Mouse (Mus musculus) activated CD4-positive, CD25-positive, alpha-beta regulatory T cell, adult 4 months (primary cell): ENCODE data around the gene Gm13693. TPM values are rescaled to one million over a fixed set of nuclear protein-coding genes. Genes with fewer than 3 reads are reported as not detected.
"Not testable (repeated sequence)": the region's sequence is repeated elsewhere in the genome, so short reads cannot be mapped to it uniquely, and the experiment has no call there.

ENCODE experiments used
- ATAC-seq: one replicate; pipeline ENCODE4 v1.8.0; 2017
- polyA plus RNA-seq, 2 experiments: library from polyadenylated mRNA; unstranded; fragments of 100-300 nt; shearing (Covaris generic); gene quantifications; one replicate each; pipeline ENCODE4 v1.2.1; 2017

Gene Gm13693
- polyA plus RNA-seq = not detected

GRCm38 (mm10) chr2:83961203-83961602 lies at the start of gene Gm13693:
Gm13693 (plus strand) TSS chr2:83961503.
- ATAC-seq = not testable (repeated sequence)

DNA sequence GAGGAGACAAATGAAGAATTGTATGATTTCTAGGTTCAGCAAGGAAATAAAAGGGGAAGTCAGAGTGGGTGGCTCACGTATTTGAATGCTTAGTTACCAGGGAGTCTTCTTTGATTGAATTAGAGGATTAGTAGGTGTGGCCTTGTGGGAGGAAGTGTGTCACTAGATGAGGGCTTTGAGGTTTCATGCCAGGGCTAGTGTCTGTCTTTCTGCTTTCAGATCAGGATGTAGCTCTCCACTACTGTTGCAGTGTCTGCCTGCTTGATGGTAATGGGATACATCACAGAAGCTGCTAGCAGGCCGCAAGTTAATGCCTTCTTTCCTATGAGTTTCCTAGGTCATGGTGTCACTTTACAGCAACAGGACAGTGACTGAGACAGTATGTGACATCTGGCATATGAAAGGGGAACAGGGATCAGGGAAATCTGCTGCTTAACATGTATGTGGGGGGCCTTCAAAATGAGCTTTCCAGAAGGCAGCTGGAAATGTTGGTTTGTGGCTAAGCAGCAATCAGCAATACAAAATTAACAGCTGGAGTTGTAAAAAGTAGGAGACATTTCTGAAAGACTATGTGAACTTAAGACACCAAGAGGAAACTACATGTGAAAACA lies 31.7 kb upstream of the Gm13693 start:
- peak; percentile 97 for ATAC-seq

GRCm38 (mm10) chr2:83940931-83941361 lies 20.4 kb upstream of the Gm13693 start, which contains the start of gene Zswim2:
Zswim2 (minus strand) TSS chr2:83941228.
- ATAC-seq = peak; percentile 61

DNA sequence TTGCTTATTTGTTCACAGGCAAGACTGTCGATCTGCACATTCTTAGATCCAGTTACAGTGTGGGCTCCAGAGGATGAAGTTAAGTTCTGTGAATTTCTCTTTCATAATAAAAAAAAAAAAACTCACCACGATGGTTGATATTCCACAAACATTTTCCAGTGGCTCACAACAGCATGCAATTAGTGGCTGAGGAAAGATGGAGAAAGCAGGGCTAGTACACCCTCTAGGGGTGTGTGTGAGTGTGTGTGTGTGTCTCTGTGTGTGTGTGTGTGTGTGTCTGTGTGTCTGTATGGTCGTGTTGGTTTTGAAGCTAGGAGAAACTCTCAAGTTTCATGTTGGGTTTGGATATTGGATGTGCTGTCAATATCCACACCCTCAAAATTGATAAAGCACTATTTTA lies 19.9 kb upstream of the Gm13693 start:
- peak; percentile 43 for ATAC-seq

DNA sequence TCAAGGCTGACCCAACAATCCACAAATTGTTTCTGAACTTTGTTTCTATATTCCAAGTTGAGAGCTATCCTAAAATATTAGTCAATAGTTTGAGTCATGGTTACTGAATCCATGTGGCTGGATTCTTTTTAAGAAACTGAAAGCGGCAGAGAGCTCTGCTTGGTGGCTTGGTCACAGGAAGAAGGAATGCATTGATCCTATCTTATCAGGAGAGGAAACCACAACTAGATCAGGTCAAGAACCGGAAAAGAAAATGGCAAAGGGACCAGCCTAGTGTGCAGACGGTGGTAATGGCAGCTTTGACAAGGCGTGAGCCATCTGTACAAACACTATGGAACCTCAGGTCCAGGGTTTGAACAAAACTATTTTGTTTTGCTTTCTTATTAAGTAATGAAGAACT lies 19.5 kb upstream of the Gm13693 start:
- ATAC-seq = no peak

DNA sequence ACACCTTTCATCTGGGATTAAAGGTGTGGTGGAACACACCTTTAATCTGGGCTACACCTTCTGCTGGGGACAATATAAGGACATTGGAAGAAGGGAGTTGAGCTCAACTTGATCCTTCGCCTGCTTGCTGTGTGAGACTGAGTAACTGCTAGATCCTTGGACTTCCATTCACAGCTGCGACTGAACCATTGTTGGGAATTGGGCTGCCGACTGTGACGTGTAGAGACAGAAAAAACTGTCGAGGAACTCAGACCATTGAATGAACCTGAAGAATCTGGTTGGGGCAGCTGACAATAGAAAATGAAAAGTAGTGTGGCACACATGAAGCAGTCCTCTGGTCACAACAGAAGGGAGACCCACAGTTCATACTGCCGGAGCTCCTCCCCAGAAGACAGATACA lies 5.9 kb upstream of the Gm13693 start, which contains the start of gene Gm13698:
TSS of gene Gm13698 (plus strand) at position 301 of the 400 bp plus-strand sequence.
- not testable (repeated sequence) for ATAC-seq

DNA sequence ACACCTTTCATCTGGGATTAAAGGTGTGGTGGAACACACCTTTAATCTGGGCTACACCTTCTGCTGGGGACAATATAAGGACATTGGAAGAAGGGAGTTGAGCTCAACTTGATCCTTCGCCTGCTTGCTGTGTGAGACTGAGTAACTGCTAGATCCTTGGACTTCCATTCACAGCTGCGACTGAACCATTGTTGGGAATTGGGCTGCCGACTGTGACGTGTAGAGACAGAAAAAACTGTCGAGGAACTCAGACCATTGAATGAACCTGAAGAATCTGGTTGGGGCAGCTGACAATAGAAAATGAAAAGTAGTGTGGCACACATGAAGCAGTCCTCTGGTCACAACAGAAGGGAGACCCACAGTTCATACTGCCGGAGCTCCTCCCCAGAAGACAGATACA lies 5.7 kb downstream of the Gm13693 start, which contains the start of gene Gm13695:
TSS of gene Gm13695 (plus strand) at position 301 of the 400 bp plus-strand sequence.
- ATAC-seq = not testable (repeated sequence)

DNA sequence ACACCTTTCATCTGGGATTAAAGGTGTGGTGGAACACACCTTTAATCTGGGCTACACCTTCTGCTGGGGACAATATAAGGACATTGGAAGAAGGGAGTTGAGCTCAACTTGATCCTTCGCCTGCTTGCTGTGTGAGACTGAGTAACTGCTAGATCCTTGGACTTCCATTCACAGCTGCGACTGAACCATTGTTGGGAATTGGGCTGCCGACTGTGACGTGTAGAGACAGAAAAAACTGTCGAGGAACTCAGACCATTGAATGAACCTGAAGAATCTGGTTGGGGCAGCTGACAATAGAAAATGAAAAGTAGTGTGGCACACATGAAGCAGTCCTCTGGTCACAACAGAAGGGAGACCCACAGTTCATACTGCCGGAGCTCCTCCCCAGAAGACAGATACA lies 11.5 kb downstream of the Gm13693 start, which contains the start of gene Gm13696:
TSS of gene Gm13696 (plus strand) at position 301 of the 400 bp plus-strand sequence.
- ATAC-seq = not testable (repeated sequence)

- ATAC-seq = not testable (repeated sequence)
Observed at GRCm38 (mm10) chr2:83978633-83979032, 17.3 kb downstream of the Gm13693 start, which contains the start of gene Gm13694. Gm13694 (plus strand) TSS chr2:83978933.

DNA sequence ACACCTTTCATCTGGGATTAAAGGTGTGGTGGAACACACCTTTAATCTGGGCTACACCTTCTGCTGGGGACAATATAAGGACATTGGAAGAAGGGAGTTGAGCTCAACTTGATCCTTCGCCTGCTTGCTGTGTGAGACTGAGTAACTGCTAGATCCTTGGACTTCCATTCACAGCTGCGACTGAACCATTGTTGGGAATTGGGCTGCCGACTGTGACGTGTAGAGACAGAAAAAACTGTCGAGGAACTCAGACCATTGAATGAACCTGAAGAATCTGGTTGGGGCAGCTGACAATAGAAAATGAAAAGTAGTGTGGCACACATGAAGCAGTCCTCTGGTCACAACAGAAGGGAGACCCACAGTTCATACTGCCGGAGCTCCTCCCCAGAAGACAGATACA lies 23.1 kb downstream of the Gm13693 start, which contains the start of gene Gm13697:
TSS of gene Gm13697 (plus strand) at position 301 of the 400 bp plus-strand sequence.
- not testable (repeated sequence) for ATAC-seq

DNA sequence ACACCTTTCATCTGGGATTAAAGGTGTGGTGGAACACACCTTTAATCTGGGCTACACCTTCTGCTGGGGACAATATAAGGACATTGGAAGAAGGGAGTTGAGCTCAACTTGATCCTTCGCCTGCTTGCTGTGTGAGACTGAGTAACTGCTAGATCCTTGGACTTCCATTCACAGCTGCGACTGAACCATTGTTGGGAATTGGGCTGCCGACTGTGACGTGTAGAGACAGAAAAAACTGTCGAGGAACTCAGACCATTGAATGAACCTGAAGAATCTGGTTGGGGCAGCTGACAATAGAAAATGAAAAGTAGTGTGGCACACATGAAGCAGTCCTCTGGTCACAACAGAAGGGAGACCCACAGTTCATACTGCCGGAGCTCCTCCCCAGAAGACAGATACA lies 28.9 kb downstream of the Gm13693 start, which contains the start of gene Gm13691:
TSS of gene Gm13691 (plus strand) at position 301 of the 400 bp plus-strand sequence.
- not testable (repeated sequence) for ATAC-seq

DNA sequence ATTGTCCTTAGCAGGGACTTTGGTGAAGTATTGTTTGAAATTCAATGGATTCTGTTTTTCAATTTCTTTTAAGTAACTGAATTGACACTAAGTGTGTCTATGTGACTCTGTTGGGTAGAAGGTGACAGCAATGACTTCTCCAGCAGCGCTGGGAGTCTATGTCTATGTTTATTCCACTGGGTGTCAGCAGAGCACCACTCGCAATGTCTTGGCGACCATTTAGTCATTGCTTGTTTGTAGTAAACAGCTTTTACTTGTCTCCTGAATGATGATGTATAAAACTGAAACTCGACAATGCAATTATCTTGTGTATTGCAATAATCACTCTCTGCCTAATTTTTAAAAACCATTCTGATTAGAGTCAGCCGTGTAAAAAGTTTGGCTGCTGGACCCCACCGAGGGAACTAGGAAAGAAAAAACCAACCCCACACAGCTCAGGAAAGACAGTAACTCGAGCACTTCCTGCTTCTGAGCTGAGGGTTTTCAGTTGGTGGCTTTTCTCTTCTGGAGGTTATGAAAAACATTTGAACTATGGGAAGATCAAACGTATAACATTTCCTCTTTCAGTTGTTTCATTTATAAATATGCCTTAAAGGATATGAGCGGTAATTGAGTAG lies 32.4 kb downstream of the Gm13693 start:
- ATAC-seq = peak; percentile 99

- not testable (repeated sequence) for ATAC-seq
Observed at GRCm38 (mm10) chr2:83994526-83994925, 33.2 kb downstream of the Gm13693 start.

DNA sequence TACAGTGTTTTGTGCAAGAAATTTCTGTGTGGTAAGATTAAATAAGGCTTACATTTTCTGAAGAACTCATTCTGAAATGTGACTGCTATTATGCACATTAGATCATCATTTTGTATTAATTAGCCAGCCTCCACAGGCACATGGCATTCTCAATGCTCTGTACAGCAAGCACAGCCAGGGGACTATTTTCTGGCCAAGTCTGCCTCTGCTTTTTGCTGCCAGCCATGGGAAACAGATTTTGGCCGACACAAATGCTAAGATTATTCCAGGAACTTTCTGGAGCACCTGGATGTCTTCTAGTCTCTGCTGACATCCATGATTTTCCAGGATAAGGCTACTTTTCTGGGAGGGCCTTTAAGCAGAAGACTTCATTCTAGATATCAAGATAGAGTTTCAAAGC lies 47.6 kb downstream of the Gm13693 start:
- no peak for ATAC-seq

DNA sequence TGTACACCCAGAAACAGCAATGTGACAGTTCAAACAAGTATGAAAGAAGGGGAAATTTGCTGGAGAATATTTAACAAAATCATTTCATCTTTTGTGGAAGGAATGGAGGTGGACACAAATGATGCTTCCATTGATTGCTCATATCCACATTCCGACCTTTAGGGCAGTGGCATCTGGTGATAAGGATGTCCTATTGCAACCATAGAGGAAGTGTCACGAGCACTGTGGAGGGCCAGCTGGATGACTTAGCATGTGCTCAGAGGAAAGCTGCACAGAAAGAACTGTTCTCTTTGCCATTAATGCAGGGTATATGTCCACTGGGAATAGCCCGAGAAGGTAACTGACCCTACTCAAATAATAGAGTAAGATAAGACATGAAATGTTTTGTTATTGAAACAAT lies 48.5 kb downstream of the Gm13693 start:
- ATAC-seq = no peak

Other genes starting within 250 kb of the Gm13693 start
- gene Itgav, start 237.1 kb upstream of the Gm13693 start, polyA plus RNA-seq = 10 to 100 TPM; 44.3 to 71.5 TPM
- gene Fam171b, start 148.9 kb upstream of the Gm13693 start, polyA plus RNA-seq = under 1 TPM; 0.20 to 0.65 TPM
- gene Zswim2, start 20.3 kb upstream of the Gm13693 start, polyA plus RNA-seq = not detected
- not detected for gene Gm13698, start 5.8 kb upstream of the Gm13693 start, polyA plus RNA-seq
- gene Gm13695, start 5.8 kb downstream of the Gm13693 start, polyA plus RNA-seq = not detected
- not detected for gene Gm13696, start 11.6 kb downstream of the Gm13693 start, polyA plus RNA-seq
- not detected for gene Gm13694, start 17.4 kb downstream of the Gm13693 start, polyA plus RNA-seq
- gene Gm13697, start 23.2 kb downstream of the Gm13693 start, polyA plus RNA-seq = not detected
- not detected for gene Gm13691, start 29.1 kb downstream of the Gm13693 start, polyA plus RNA-seq